Mouse (Mus musculus): ENCODE results near the gene Maff.

DNA sequence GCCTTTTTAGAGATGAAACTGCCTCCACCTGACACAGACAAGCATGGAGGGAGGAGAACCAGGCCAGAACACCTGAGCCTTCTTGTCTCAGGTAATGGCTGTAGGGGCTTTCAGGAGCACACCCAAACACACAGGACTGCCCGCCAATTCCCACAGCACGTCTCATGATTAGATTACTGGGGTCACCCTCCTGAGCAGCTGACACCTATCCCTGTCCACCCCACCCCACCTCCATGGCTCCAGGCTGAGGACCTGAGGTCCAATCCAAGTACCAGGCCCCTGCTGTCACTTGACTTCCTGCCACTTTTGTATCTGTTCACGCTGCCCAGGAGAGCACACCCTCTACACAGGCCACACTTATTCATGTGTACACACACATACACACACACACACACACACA is 20.7 kb upstream of the Maff start:
- TF ChIP-seq CTCF (IDR thresholded peaks at IDR 0.05; ENCODE audit: insufficient read depth, low read depth, low read length) (no peak), POLR2A (IDR thresholded peaks at IDR 0.05; ENCODE audit: insufficient read depth, low read depth, low read length) (no peak)

All from olfactory bulb, adult 2 months (tissue).